Mouse (Mus musculus) lung, embryonic 14.5 days (tissue): ENCODE measurements around the gene Idnk. TPM values are rescaled to one million over a fixed set of nuclear protein-coding genes. Genes with fewer than 3 reads are reported as not detected.

Experiments
- ATAC-seq: fragments of 200-750 bp; cut with Nextera tagmentation; 2 replicates; pipeline ENCODE4 v1.8.0; 2017; ENCODE audit warnings: mild to moderate bottlenecking, moderate TSS enrichment, moderate library complexity; ENCODE audit not compliant: insufficient read depth
- DNase-seq: peaks from one replicate; pipeline ENCODE4 v3.0.0-alpha.2; 2015
- H3K27ac ChIP-seq: fragments of 300-500 bp; sonication (generic); 2 replicates; pipeline ENCODE4 v1.5.1; 2014; ENCODE audit warnings: low read depth, mild to moderate bottlenecking, moderate library complexity
- H3K27me3 ChIP-seq: fragments of 300-500 bp; sonication (generic); 2 replicates; pipeline ENCODE4 v1.6.1; 2014; ENCODE audit warnings: low read length, control low read depth; ENCODE audit not compliant: insufficient read depth
- H3K36me3 ChIP-seq: fragments of 300-500 bp; sonication (generic); 2 replicates; pipeline ENCODE4 v1.6.1; 2014; ENCODE audit warnings: control low read depth; ENCODE audit not compliant: insufficient read depth
- H3K4me1 ChIP-seq: fragments of 300-500 bp; sonication (generic); 2 replicates; pipeline ENCODE4 v1.6.1; 2014; ENCODE audit warnings: antibody characterized with exemption, control low read depth; ENCODE audit not compliant: insufficient read depth
- H3K4me2 ChIP-seq: fragments of 300-500 bp; sonication (generic); 2 replicates; pipeline ENCODE4 v1.6.1; 2014; ENCODE audit warnings: mild to moderate bottlenecking
- H3K4me3 ChIP-seq: fragments of 300-500 bp; sonication (generic); 2 replicates; pipeline ENCODE4 v1.5.1; 2014; ENCODE audit warnings: low read depth, low read length
- H3K9ac ChIP-seq: fragments of 300-500 bp; sonication (generic); 2 replicates; pipeline ENCODE4 v1.6.1; 2014
- H3K9me3 ChIP-seq: fragments of 300-500 bp; sonication (generic); 2 replicates; pipeline ENCODE4 v1.6.1; 2016; ENCODE audit warnings: low read depth, low read length, control low read depth
- CTCF ChIP-seq: IDR thresholded peaks from 2 replicates; pipeline ENCODE4 v1.5.1; 2016; ENCODE audit warnings: antibody characterized with exemption, low read depth
- WGBS: fragments of 180-500 bp; shearing (Covaris S2); extraction: QIAGEN DNeasy Blood & Tissue Kit; methylation state at CpG from one replicate; pipeline ENCODE4 v1.1.7; 2014; 5-methylcytosine and 5-hydroxymethylcytosine counted together
- polyA plus RNA-seq: library from polyadenylated mRNA; unstranded; fragments of >200 nt; fragmentation: Nextera tagmentation; extraction: Ambion mirVana; gene quantifications from 2 replicates; pipeline ENCODE4 v1.2.1, GENCODE M21; 2014

Idnk gene
- polyA plus RNA-seq, 1 experiment from 2014 or later = 30.9 TPM

DNA sequence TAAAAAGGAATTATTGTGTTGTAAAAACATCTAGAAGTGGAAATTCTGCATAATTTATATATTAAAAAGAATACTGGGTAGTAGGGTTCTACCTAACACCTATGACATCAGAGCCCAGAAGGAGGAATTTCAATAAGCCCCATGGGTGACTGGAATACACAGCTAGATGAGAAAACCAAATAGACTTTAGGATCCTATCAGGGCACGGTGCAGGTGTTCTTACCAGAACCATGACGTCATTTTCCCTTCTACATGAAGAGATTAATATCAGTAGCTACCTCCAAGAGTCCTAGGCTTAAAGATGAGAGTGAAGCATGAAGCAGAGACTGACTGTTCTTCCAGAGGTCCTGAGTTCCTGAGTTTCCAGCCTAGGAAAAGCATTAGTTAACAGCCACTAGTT lies 40.6 kb upstream of the Idnk start:
- no peak for TF ChIP-seq CTCF
- Histone ChIP-seq H3K4me1 (peaks cover 5% of the 10 kb centered on the region; the same call in 1 of the 2 replicates), H3K36me3 (no peaks in the 10 kb centered on the region)

DNA sequence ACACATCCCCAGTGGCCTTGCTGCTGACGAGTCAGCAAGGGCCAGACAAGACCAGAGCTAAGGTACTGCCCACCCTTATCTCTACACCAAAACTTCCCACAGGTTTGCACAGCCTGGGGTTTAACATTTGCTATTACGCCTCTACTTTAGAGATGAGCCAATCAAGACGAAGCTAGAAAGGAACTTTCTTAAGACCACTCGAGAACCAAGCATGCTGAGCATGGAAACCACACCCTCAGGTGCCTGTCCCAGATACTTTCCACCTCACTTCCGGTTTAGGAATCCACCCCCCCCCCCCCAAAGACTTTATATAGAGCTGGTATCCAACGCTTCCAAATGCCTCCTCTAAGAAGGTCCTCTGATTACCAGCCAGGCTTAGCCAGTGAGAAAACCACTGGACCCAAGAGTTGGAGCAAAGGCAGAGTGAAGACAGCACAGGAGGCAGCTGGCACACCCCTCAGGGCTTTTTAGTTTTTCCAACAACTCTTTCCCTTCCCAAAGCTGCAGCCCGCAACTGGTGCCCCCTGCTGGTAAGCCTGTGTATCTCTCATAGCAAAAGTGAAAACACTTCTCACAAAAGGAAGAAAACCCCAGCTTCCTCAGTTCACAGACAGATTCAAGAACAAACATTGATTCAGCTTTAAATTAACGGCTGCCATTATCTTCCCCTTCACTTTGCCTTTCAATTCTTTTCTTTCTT lies 40.0 kb upstream of the Idnk start:
- no peak overlapping the region for H3K27ac ChIP-seq
- H3K27me3 ChIP-seq = no peaks in the 10 kb centered on the region
- no peak overlapping the region for H3K9ac ChIP-seq
- H3K36me3 ChIP-seq = no peaks in the 10 kb centered on the region
- no peak overlapping the region for H3K4me2 ChIP-seq
- DNase-seq (peak; percentile 71), ATAC-seq (no peak)
- H3K9me3 ChIP-seq = no peaks in the 10 kb centered on the region
- no peak overlapping the region for H3K4me3 ChIP-seq
- TF ChIP-seq CTCF = peak; percentile 72
- peaks cover 2% of the 10 kb centered on the region for H3K4me1 ChIP-seq
- WGBS = 56% methylated on average over 8 of the region's 8 CpGs

More for the DNA sequence above, 40.6 kb upstream of the Idnk start:
- WGBS = 70% methylated on average over 2 of the region's 2 CpGs
- Histone ChIP-seq H3K27ac (no peak overlapping the region), H3K27me3 (no peaks in the 10 kb centered on the region), H3K9me3 (no peaks in the 10 kb centered on the region), H3K4me2 (no peak overlapping the region), H3K4me3 (no peak overlapping the region), H3K9ac (no peak overlapping the region)
- ATAC-seq = no peak
- no peak for DNase-seq

DNA sequence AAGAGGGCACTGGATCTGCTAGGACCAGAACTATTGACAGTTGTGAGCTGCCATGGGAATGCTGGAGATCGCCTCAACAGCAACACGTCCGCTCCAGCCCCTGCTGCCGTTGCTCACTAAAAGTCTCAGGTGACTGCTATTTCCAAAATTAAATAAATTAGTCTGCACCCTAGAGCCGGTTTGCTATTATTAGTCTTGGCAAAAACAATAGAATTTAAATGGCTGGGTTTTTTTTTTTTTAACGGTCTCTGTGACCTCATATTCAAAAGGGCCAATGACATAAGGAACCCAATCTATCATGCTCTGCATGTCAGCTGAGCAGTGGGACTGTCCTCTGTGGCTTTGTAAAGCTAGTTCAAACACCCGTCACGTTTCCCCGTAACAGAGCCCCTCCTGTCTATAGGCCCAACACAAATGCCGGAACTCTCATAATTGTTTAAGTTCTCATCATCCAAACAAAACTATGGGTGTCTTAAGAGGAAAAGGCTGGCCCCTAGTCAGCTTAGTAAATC lies 34.6 kb upstream of the Idnk start:
- Histone ChIP-seq H3K9me3 (no peaks in the 10 kb centered on the region), H3K4me3 (no peak overlapping the region), H3K27ac (no peak overlapping the region), H3K27me3 (no peaks in the 10 kb centered on the region), H3K36me3 (peaks cover 25% of the 10 kb centered on the region), H3K9ac (no peak overlapping the region), H3K4me1 (peaks cover 18% of the 10 kb centered on the region), H3K4me2 (no peak overlapping the region)
- DNase-seq (peak; percentile 56), ATAC-seq (no peak)
- TF ChIP-seq CTCF = no peak
- WGBS = 45% methylated on average over 10 of the region's 10 CpGs

DNA sequence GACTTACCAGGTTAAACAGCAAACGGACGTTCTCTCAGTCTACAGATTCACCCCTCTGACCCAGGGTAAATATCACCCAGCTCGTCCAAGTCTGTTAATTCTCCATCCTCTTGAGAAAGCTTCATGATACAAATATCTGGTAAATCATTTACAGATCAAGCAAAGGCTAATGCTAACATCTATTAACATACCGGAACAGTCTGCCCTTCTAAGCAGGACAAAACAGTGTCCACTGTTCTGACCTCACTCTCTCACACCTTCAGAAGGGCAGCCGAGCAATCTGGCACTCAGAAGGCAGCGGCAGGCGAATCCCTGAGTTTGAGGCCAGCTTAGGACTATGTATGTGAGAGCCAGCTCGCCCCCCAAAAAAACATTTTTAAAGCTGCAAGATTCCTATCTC lies 34.1 kb upstream of the Idnk start:
- Histone ChIP-seq H3K27me3 (no peaks in the 10 kb centered on the region), H3K9me3 (no peaks in the 10 kb centered on the region), H3K4me1 (peaks cover 18% of the 10 kb centered on the region), H3K4me2 (peak overlapping the region; percentile 1; the same call in 1 of the 2 replicates), H3K36me3 (peaks cover 25% of the 10 kb centered on the region), H3K27ac (peak overlapping the region; percentile 27; the same call in 1 of the 2 replicates), H3K4me3 (no peak overlapping the region), H3K9ac (no peak overlapping the region; the same call in 1 of the 2 replicates)
- 36% methylated on average over 8 of the region's 8 CpGs for WGBS
- no peak for ATAC-seq
- no peak for DNase-seq
- no peak for TF ChIP-seq CTCF

DNA sequence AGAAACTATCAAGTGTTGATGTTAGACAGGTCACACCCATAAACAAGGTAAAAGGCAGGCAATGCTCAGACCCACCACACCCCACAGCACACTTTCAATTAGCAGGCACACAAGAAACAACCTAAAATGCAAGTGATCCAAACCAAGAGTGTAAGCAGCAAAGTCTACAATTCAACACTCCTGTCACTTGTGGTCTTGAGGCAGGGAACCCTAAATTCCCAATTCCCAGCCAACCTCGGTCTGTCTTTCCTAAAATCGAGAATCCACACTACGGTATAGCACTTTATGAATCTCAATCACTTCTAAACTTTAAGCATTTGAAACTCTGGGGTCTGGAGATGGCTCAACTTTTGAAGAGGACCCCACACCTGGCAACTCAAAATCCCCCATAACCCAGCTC lies 33.2 kb upstream of the Idnk start:
- Histone ChIP-seq H3K9ac (no peak overlapping the region; the same call in 1 of the 2 replicates), H3K27ac (no peak overlapping the region), H3K4me1 (peaks cover 18% of the 10 kb centered on the region), H3K27me3 (no peaks in the 10 kb centered on the region), H3K9me3 (no peaks in the 10 kb centered on the region), H3K4me2 (peak overlapping the region; percentile 15; the same call in 1 of the 2 replicates), H3K4me3 (no peak overlapping the region), H3K36me3 (peaks cover 25% of the 10 kb centered on the region)
- TF ChIP-seq CTCF = no peak
- no peak for DNase-seq
- no peak for ATAC-seq
- 76% methylated on average over 3 of the region's 3 CpGs for WGBS

DNA sequence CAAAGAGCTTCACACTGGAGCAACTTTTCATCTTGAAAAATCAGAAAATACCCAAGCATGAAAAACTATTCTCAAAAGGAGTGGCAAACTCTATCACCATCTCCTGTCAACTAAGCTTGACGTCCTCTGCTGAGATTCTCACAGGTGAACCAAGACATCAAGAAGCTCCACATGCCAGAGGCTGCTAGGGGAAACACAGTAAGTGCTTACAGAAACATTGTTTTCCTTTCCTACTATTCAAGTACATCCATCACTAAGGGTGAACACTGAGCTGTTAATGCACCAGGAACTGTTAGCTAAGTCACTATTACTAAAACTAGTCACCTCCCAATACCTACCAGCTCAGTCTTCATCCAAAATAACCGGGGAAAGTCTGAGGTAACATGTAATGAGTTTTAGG lies 32.5 kb upstream of the Idnk start:
- Histone ChIP-seq H3K27ac (no peak overlapping the region), H3K9ac (no peak overlapping the region), H3K4me1 (peaks cover 18% of the 10 kb centered on the region), H3K4me3 (0 out of 2 replicates have a peak overlapping the region, but pooled peaks have one; percentile 95), H3K4me2 (peak overlapping the region; percentile 82), H3K27me3 (no peaks in the 10 kb centered on the region), H3K9me3 (no peaks in the 10 kb centered on the region), H3K36me3 (peaks cover 25% of the 10 kb centered on the region)
- DNase-seq (no peak), ATAC-seq (no peak)
- TF ChIP-seq CTCF = no peak
- WGBS = 50% methylated on average over 2 of the region's 2 CpGs

DNA sequence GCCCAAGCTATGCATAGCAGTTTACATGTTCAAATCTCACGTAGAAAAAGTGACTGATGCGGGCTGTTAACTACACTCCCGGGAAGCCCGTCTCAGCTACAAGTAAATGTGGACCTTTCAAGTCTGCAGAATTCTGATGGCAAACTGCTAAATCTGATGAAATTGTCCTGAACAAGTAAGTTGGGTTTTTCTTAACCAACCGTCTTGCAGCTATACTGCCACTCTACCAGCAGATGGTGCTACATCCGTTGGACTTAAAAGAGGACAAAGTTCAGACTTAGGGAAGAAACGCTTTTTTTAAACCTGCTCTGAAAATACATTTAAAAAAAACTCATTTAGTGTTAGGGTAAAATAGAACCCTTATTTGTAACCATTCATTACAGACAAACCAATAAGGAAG lies 31.3 kb upstream of the Idnk start:
- peaks cover 18% of the 10 kb centered on the region for H3K4me1 ChIP-seq
- WGBS = 18% methylated on average over 7 of the region's 7 CpGs
- ATAC-seq (no peak), DNase-seq (peak; percentile 92)
- peak overlapping the region; percentile 82 for H3K4me2 ChIP-seq
- H3K27me3 ChIP-seq = no peaks in the 10 kb centered on the region
- H3K9ac ChIP-seq = peak overlapping the region; percentile 49
- TF ChIP-seq CTCF = peak; percentile 80
- H3K27ac ChIP-seq = no peak overlapping the region
- no peaks in the 10 kb centered on the region for H3K9me3 ChIP-seq
- peak overlapping the region; percentile 95 for H3K4me3 ChIP-seq
- peaks cover 25% of the 10 kb centered on the region for H3K36me3 ChIP-seq
